Mouse (Mus musculus) thymus, postnatal 25 days (tissue): ENCODE data around the gene Prox1.

ENCODE experiments used
- DNase-seq: peaks from one replicate; pipeline ENCODE4 v3.0.0; 2022

Gene Prox1

GRCm38 (mm10) chr1:190172979-190173461, 2.5 kb upstream of the Prox1 start:
- no peak for DNase-seq

DNA sequence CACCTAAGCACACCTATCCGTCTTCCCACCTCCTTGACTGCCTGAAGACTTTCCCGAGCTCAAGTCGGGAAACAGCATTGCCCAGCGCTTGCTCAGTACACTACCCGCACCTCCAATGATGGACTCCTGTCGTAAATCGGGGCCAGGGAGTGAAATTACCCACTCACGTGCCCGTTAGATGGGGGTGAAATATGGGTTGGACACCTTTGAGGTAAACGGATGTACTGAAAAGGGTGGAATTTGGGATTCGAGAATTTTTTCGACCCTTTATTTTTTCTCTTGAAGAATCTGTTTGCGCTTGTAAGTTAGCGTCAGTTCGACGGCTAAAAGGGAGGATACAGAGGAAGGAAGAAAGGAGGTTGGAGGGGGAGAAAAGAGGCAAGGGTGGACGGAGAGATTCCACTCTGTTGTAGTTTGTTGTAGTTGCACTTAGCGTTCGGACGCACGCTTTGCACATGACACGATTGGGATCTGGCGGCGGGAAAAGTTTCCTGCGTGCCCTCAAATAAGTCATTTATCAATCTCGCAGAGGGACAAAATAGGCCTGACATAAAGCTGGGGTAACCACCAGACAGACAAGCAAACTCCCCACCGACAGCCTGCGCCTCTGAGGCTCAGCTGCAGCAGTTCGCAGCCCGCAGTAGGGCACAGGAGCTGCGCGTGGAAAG, 1.9 kb upstream of the Prox1 start:
- no peak for DNase-seq

- DNase-seq = no peak
Measured at GRCm38 (mm10) chr1:190171750-190172149, 1.2 kb upstream of the Prox1 start.

GRCm38 (mm10) chr1:190171341-190171740, 827 bp upstream of the Prox1 start:
- DNase-seq = no peak

- no peak for DNase-seq
Measured at GRCm38 (mm10) chr1:190170819-190171216, 304 bp upstream of the Prox1 start.

DNA sequence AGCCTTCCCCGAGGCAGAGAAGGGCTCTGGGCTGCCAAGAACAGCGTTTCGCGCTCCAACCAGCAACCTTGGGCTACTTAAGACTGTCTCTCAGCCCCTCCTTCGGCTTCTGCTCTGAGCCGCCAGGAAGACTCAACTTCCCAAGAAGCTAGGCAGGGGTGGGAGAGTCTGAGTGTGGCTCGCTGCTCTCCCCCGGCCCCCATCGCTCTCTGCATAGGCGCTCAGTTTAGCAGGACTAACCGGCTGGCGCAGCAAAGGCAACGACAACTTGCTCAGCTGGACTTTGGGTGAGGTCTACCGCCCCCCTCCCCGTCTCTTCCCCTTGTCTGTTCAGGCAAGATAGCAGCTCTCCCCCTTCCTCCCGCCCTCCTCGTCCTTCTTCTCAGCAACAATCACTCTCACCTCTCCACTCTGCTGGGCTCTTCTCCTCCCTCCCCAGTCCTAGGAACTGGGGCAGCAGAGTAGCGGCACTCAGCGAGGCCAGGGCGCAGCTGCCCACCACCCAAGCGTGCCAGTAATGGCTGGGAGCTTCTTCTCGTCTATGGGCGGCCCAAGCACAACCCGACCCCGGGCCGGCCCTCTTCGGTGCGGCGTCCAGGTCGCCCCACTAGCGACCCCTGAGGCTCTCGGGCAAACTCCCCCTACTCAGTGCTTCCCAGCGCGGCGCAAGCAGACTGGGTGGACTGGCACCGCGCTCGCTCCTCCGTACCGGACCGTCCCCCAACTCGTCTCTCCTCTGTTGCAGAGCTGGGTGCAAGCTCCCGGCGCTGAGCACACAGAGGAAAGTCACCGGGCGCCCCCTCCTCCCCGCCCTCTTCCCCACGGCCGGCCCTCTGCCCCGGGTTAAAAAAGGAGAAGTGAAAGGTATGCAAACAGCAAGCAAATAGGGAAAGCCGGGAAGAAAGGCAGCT, 1.5 kb downstream of the Prox1 start:
- no peak for DNase-seq

GRCm38 (mm10) chr1:190168115-190168514, 2.4 kb downstream of the Prox1 start:
- no peak for DNase-seq

GRCm38 (mm10) chr1:190167609-190168008, 2.9 kb downstream of the Prox1 start:
- no peak for DNase-seq

DNA sequence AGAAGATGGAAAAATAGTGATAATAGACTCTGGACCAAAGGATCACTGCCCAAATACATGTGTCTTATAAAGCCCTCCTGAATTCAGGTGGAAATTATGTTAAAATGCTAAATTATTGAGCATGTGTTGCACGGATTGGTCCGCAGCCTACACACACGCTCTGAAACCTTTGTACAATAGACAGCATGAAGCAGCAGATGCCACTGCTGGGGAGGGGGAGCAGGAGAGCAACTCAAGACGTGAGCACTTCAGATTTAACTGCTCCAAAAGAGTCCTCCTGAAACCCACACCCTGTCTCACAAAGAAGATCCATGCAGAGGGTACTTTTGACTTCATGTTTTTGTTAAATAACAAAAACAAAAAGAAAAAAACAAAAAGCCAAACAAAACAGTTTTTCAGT, 5.0 kb downstream of the Prox1 start:
- no peak for DNase-seq

DNA sequence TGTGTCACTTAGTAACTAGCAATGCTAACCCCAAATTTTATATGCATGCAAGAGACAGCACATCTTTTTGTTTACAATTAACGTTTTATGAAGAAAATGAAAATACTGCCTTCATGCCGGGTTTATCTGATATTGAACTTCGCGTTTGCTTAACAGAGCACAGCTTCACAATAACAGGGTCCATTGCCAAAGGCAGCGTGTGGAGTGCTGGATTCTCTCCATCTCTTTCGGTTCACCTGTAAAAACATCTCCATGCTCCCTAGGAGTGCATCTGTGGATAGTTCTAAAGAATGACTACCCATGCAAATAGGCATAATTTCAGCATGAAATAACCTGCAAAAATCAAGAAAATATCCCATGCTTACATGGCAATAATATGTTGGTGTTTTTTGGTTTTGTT, 7.0 kb downstream of the Prox1 start:
- DNase-seq = no peak

DNA sequence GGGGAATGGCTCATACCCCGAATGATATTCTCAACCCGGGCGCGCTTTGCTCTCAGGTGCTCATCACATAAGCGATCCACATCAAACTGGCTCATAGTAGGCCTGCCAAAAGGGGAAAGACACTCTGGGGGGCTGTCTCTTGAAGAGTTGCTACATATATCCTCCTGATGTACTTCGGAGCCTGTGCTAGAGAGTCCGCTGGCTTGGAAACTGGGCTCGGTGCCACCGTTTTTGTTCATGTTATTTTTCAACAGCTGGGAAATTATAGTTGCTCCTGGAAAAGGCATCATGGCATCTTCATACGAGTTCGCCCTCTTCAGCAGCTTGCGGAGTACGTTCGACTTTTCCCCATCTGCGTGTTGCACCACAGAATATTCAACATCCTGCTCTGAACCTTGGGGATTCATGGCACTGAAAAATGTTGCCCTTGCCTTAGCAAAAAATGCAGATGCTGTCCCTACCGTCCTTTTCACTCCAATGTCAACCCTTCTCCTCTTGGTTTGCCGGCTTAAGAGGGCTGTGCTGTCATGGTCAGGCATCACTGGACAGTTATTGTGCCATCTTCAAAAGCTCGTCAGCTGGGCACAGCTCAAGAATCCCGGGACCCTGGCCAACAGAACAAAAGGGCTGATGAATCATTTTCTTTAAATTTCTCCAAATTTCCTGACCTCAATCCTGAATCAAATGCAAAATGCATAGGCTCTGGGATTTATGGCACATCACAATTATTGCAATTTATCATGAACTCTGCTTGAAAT, 8.6 kb downstream of the Prox1 start:
- DNase-seq = no peak

DNA sequence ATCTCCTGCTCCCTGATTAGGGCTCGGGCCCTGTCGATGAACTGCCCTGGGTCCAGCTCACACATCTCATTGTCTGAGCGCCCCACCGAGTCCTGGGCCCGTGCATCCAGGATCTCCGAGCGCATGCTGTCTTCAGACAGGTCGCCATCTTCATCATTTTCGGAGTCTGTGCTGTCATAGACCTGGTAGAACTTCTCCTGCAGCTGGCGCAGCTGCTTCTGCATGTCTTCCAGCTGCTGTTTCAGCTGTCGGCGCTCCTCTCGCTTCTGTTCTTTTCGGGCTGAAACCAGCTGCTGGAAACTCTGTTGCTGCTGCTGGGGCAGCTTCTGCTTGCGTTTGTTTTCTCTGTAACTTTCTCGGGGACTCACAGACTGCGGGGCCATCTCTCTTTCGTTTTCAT, 9.2 kb downstream of the Prox1 start:
- no peak for DNase-seq

DNA sequence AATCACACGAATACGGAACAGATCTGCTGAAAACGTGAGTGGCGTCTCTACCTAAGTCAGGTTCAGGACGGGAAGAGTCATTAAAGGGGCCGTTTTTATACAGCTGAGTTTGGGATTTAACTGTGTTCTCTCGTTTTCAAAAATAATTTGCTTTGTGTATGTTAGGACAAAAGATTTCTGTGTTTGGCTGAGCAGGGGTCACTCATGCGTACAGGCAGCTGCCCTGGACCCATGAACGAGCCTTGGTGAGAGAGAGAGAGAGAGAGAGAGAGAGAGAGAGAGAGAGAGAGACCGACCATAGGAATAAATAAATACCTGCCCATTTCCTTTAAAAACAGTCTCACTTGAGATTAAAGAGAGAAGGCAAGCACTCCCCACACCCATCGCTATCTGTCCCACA, 11.1 kb downstream of the Prox1 start:
- DNase-seq = no peak

DNA sequence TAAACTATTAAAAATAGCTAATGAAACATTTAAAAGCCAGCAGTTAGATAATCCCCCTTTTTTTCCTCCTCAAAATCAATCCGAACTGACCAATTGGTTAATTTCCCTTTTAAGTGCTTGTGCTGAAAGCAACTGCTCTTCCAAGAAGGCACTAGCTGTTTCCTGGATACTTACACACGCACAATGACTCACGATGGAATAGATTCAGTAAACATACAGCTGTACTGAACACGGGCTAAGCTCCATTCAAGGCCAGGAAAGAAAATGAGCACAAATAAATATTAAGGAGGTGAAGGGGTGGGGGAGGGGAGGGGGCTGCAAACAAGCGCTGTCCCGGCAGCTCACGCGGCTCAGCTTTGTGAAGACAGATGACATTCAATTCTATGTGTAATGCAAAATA, 14.8 kb downstream of the Prox1 start:
- no peak for DNase-seq

- DNase-seq = no peak
Measured at GRCm38 (mm10) chr1:190155021-190155420, 15.5 kb downstream of the Prox1 start.

GRCm38 (mm10) chr1:190154292-190154691, 16.2 kb downstream of the Prox1 start:
- DNase-seq = no peak

GRCm38 (mm10) chr1:190152603-190153002, 17.9 kb downstream of the Prox1 start:
- DNase-seq = no peak

GRCm38 (mm10) chr1:190149233-190149741, 21.2 kb downstream of the Prox1 start:
- DNase-seq = no peak

DNA sequence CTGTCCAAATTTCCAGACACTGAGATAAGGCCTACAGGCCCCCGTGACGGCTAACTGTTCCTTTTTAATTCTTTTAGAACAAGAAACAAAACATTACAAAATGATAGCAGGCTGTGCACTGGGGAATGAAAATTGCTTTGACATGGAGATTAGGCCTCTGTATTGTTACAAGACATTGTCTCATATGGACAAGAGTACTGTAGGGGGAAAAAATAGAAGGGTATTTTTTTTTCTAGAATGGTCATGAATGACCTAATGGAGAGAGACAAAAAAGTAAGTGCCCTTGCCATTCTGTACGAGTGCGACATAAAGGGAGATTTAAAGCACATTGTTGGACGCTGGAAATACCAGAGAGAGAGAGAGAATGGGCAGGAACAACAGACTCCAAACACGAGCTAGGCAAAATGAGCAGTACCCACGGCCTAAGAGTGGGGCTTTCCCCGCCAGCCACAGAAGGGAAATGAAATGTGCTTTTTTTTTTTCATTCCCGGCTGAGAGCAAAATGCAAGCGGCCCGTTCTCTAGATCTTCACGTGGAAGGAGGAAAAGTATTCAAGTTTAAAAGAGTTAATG, 21.8 kb downstream of the Prox1 start:
- no peak for DNase-seq

DNA sequence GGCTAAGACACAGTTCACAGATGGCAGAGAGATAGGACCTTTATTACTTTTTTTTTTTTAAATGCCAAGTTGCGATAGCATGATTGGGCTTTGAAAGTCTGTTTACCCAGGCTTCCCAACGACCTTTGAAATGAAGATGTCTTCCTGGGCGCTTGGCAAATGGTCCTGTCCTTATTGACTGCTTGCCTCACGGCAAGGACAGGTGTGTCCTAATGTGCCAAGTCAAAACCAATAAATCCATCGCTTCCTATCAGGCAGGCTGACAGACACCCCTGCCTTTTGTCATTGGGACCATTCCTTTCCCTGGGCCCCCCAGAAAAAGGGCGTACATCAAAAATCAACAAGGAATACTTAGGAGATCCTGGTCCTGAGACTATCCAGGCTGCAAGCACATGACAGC, 22.7 kb downstream of the Prox1 start:
- DNase-seq = no peak

DNA sequence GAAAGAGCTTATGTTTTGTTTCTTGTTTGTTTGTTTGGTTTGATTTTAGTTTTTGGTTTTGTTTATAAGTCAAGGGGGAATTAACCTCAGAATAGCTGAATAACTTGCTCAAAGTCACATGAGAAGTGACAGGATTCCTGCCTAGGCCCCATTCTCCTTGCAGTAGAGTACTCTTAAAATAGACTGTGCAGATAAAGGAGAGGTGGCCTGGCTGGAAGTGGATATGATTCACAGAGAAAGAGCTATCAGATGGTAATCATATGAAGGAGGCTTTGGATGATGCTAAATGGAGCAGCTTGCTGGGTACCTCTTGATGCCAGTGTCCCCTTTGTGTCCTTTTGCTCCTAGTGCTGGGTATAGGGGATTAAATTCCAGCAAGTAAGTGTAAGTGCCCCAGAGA, 26.1 kb downstream of the Prox1 start:
- no peak for DNase-seq

GRCm38 (mm10) chr1:190143593-190143992, 26.9 kb downstream of the Prox1 start:
- no peak for DNase-seq

DNA sequence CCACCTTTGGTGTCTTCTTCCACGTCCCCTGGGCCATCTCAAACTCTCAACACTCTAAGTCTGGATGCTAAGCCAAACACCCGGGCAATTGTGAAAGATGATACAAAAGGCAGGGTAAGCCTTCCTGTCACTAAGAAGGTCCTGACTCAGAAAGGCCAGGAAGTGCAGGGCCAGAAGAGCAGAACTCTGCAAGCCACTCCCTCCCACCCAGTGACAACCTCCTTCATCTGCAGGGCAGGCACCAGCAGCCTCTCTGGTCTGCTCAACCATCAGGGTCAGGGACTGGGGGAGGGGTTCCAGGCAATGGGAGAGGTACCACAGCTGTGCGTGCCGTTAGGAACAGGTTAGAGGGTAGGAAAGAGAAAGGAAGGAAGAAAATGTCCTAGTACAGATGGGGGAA, 27.9 kb downstream of the Prox1 start:
- DNase-seq = no peak
